Mouse (Mus musculus) cerebellum, postnatal 25 days (tissue): Measurements from ENCODE around the gene Plpp2.

ENCODE experiments used
- DNase-seq, 2 experiments: peaks; one replicate each; pipeline ENCODE4 v3.0.0; 2021; ENCODE audit warnings: mixed read lengths in 2 of 2

Plpp2 gene

GRCm38 (mm10) chr10:79533126-79533911 lies at the start of gene Plpp2:
Plpp2 (minus strand) TSS chr10:79533796.
- peak; percentile 60 to 75 for DNase-seq

- DNase-seq, result no peak
These were observed 47.9 kb upstream of the Plpp2 start for GRCm38 (mm10) chr10:79581501-79581900.

GRCm38 (mm10) chr10:79580811-79581210 lies 47.2 kb upstream of the Plpp2 start:
- DNase-seq, result peak; percentile 42 to 65

- no peak for DNase-seq
These were observed 46.8 kb upstream of the Plpp2 start for GRCm38 (mm10) chr10:79580356-79580755.

- DNase-seq, result no peak
These were observed 46.2 kb upstream of the Plpp2 start for GRCm38 (mm10) chr10:79579781-79580180.

GRCm38 (mm10) chr10:79578891-79579290 lies 45.3 kb upstream of the Plpp2 start:
- no peak for DNase-seq

GRCm38 (mm10) chr10:79578276-79578675 lies 44.7 kb upstream of the Plpp2 start:
- DNase-seq, result no peak

GRCm38 (mm10) chr10:79577376-79577775 lies 43.8 kb upstream of the Plpp2 start:
- no peak for DNase-seq

GRCm38 (mm10) chr10:79575754-79576153 lies 42.2 kb upstream of the Plpp2 start:
- no peak for DNase-seq

GRCm38 (mm10) chr10:79574796-79575195 lies 41.2 kb upstream of the Plpp2 start:
- DNase-seq, result no peak

GRCm38 (mm10) chr10:79574350-79574749 lies 40.8 kb upstream of the Plpp2 start:
- DNase-seq, result no peak

- no peak for DNase-seq
These were observed 40.0 kb upstream of the Plpp2 start for GRCm38 (mm10) chr10:79573611-79574010.

GRCm38 (mm10) chr10:79571314-79571713 lies 37.7 kb upstream of the Plpp2 start:
- no peak for DNase-seq

GRCm38 (mm10) chr10:79569921-79570320 lies 36.3 kb upstream of the Plpp2 start:
- DNase-seq, result no peak

- no peak for DNase-seq
These were observed 26.1 kb upstream of the Plpp2 start for GRCm38 (mm10) chr10:79559716-79560115.

- DNase-seq, result peak in 1 of 2 experiments; percentile 0
These were observed 23.9 kb upstream of the Plpp2 start for GRCm38 (mm10) chr10:79557496-79557895.

GRCm38 (mm10) chr10:79556951-79557350 lies 23.4 kb upstream of the Plpp2 start:
- DNase-seq, result peak in 1 of 2 experiments; percentile 1

GRCm38 (mm10) chr10:79555238-79555724 lies 21.7 kb upstream of the Plpp2 start:
- no peak for DNase-seq

- DNase-seq, result peak; percentile 91 to 95
These were observed 21.0 kb upstream of the Plpp2 start, which contains the start of gene Mier2 for GRCm38 (mm10) chr10:79554330-79555237. Mier2 (minus strand) TSS chr10:79555199.

- peak in 1 of 2 experiments; percentile 3 for DNase-seq
These were observed 20.1 kb upstream of the Plpp2 start for GRCm38 (mm10) chr10:79553691-79554090.

GRCm38 (mm10) chr10:79553176-79553575 lies 19.6 kb upstream of the Plpp2 start:
- peak in 1 of 2 experiments; percentile 6 for DNase-seq

- DNase-seq, result peak in 1 of 2 experiments; percentile 3
These were observed 18.9 kb upstream of the Plpp2 start for GRCm38 (mm10) chr10:79552531-79552930.

GRCm38 (mm10) chr10:79550366-79550765 lies 16.8 kb upstream of the Plpp2 start:
- no peak for DNase-seq
